In the genomic region with DNA sequence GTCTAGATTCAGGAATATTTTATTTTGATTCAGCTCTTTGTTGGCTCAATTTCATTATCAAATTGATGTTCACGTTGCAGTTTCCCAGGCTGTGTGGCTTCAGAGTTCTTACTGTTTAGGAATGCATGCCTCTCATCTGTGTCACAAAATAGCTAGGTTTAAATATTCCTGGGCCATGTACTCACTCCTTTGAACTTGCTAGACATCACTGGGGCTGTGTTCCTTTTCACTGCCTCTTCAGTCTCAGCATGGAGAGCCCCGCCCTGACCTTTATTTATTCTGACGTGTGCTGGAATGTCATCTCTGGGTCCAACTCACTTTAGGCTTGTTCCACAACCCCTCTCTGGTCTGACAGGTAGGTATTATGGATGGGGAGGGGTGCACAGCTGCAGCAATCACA, we compare ENCODE assay signal across 21 mouse cellular contexts.
"Had no signal": no experiment of that assay in that cellular context is flagged by ENCODE, and none has a peak within 500 bp of the region (broad histone marks: within the 10 kb centered on the region; RNA-seq: fewer than 3 reads in every experiment).

No protein-coding gene starts in this region.

- H3K27me3 ChIP-seq: kidney, embryonic 15.5 days; limb, embryonic 13.5 days; liver, embryonic 12.5 days; liver, embryonic 15.5 days; lung, embryonic 15.5 days; midbrain, embryonic 15.5 days; neural tube, embryonic 12.5 days; neural tube, embryonic 15.5 days had no signal

- H3K4me2 ChIP-seq: kidney, embryonic 15.5 days; limb, embryonic 13.5 days; liver, embryonic 12.5 days; liver, embryonic 15.5 days; lung, embryonic 15.5 days; midbrain, embryonic 15.5 days; neural tube, embryonic 12.5 days; neural tube, embryonic 15.5 days had no signal

- ATAC-seq: liver, embryonic 12.5 days; midbrain, embryonic 15.5 days had no signal

- H3K27ac ChIP-seq: kidney, embryonic 15.5 days; limb, embryonic 10.5 days; limb, embryonic 13.5 days; liver, embryonic 12.5 days; liver, embryonic 15.5 days; lung, embryonic 15.5 days; macrophage; midbrain, embryonic 10.5 days; midbrain, embryonic 15.5 days; neural tube, embryonic 12.5 days; neural tube, embryonic 15.5 days had no signal

- H3K9ac ChIP-seq: kidney, embryonic 15.5 days; limb, embryonic 13.5 days; liver, embryonic 12.5 days; liver, embryonic 15.5 days; lung, embryonic 15.5 days; midbrain, embryonic 15.5 days; neural tube, embryonic 12.5 days; neural tube, embryonic 15.5 days had no signal

- H3K36me3 ChIP-seq: kidney, embryonic 15.5 days; limb, embryonic 10.5 days; liver, embryonic 12.5 days; liver, embryonic 15.5 days; lung, embryonic 15.5 days; midbrain, embryonic 10.5 days; midbrain, embryonic 15.5 days; neural tube, embryonic 15.5 days had no signal

- H3K9me3 ChIP-seq: kidney, embryonic 15.5 days; limb, embryonic 10.5 days; limb, embryonic 13.5 days; liver, embryonic 12.5 days; liver, embryonic 15.5 days; lung, embryonic 15.5 days; midbrain, embryonic 10.5 days; midbrain, embryonic 15.5 days; neural tube, embryonic 12.5 days; neural tube, embryonic 15.5 days had no signal

- H3K4me1 ChIP-seq: liver, embryonic 12.5 days; liver, embryonic 15.5 days; midbrain, embryonic 10.5 days; midbrain, embryonic 15.5 days; neural tube, embryonic 12.5 days had no signal

- H3K4me3 ChIP-seq: kidney, embryonic 15.5 days; limb, embryonic 10.5 days; limb, embryonic 13.5 days; liver, embryonic 12.5 days; liver, embryonic 15.5 days; lung, embryonic 15.5 days; midbrain, embryonic 10.5 days; midbrain, embryonic 15.5 days; neural tube, embryonic 12.5 days; neural tube, embryonic 15.5 days had no signal

- DNase-seq: kidney, adult 11 months; kidney, adult 8-10 months; kidney, postnatal 10 days; kidney, postnatal 36 days; liver; lung, adult 18-20 months; right cerebral cortex, adult 18-20 months; right cerebral cortex, postnatal 14 days; right cerebral cortex, postnatal 4 days; thymus, postnatal 36 days had no signal
